Mouse (Mus musculus): ENCODE results near the gene Tnr.

- no peak for TF ChIP-seq CTCF (IDR thresholded peaks at IDR 0.05; ENCODE audit: insufficient read depth, low read depth, low read length)
- no peak for TF ChIP-seq POLR2A (IDR thresholded peaks at IDR 0.05; ENCODE audit: insufficient read depth, low read depth, low read length)
These were observed 346.3 kb downstream of the Tnr start for GRCm38 (mm10) chr1:159869619-159870441.
